Mouse (Mus musculus) heart, embryonic 13.5 days (tissue): Measurements from ENCODE around the gene Igll1. TPM values are rescaled to one million over a fixed set of nuclear protein-coding genes. Genes with fewer than 3 reads are reported as not detected.

Experiments used
- ATAC-seq: fragments of 200-750 bp; cut with Nextera tagmentation; 2 replicates; pipeline ENCODE4 v1.8.0; 2017; ENCODE audit warnings: moderate TSS enrichment; ENCODE audit not compliant: insufficient number of reproducible peaks, low FRiP score, low TSS enrichment; ENCODE audit errors: extremely low read depth
- H3K27ac ChIP-seq: fragments of 300-500 bp; sonication (generic); replicated peaks from 2 replicates; pipeline ENCODE4 v1.5.1; 2015; ENCODE audit warnings: moderate library complexity, mild to moderate bottlenecking, inconsistent platforms
- H3K27me3 ChIP-seq: fragments of 300-500 bp; sonication (generic); replicated peaks from 2 replicates; pipeline ENCODE4 v1.6.1; 2015; ENCODE audit warnings: mild to moderate bottlenecking, inconsistent platforms
- H3K36me3 ChIP-seq: fragments of 300-500 bp; sonication (generic); 2 replicates; pipeline ENCODE4 v1.6.1; 2015; ENCODE audit warnings: mild to moderate bottlenecking, inconsistent platforms
- H3K4me1 ChIP-seq: fragments of 300-500 bp; sonication (generic); 2 replicates; pipeline ENCODE4 v1.6.1; 2015; ENCODE audit warnings: inconsistent platforms
- H3K4me2 ChIP-seq: fragments of 300-500 bp; sonication (generic); 2 replicates; pipeline ENCODE4 v1.6.1; 2015; ENCODE audit warnings: inconsistent platforms, mild to moderate bottlenecking, moderate library complexity
- H3K4me3 ChIP-seq: fragments of 300-500 bp; sonication (generic); 2 replicates; pipeline ENCODE4 v1.5.1; 2015; ENCODE audit warnings: moderate library complexity, mild to moderate bottlenecking, inconsistent platforms
- H3K9ac ChIP-seq: fragments of 300-500 bp; sonication (generic); 2 replicates; pipeline ENCODE4 v1.6.1; 2015; ENCODE audit warnings: inconsistent platforms, mild to moderate bottlenecking, moderate library complexity
- H3K9me3 ChIP-seq: fragments of 300-500 bp; sonication (generic); 2 replicates; pipeline ENCODE4 v1.6.1; 2016; ENCODE audit warnings: inconsistent platforms
- WGBS: fragments of 180-500 bp; shearing (Covaris S2); methylation state at CpG from one replicate; pipeline ENCODE4 v1.1.7; 2015; ENCODE audit warnings: mixed read lengths; 5-methylcytosine and 5-hydroxymethylcytosine counted together
- polyA plus RNA-seq: library from polyadenylated mRNA; unstranded; fragments of >200 nt; fragmentation: Nextera tagmentation; extraction: Ambion mirVana; gene quantifications from 2 replicates; pipeline ENCODE4 v1.2.1, GENCODE M21; 2015

Igll1 gene
- polyA plus RNA-seq, 1 experiment from 2014 or later, result not detected

GRCm38 (mm10) chr16:16849196-16849595, 14.6 kb downstream of the Igll1 start:
- no peak overlapping the region for H3K4me3 ChIP-seq
- H3K27me3 ChIP-seq, result no peaks in the 10 kb centered on the region
- H3K36me3 ChIP-seq, result no peaks in the 10 kb centered on the region
- no peak overlapping the region for H3K9ac ChIP-seq
- H3K4me1 ChIP-seq, result no peaks in the 10 kb centered on the region
- no peak overlapping the region for H3K27ac ChIP-seq
- H3K4me2 ChIP-seq, result no peak overlapping the region
- no peak for ATAC-seq
- peaks cover 5% of the 10 kb centered on the region; the same call in 1 of the 2 replicates for H3K9me3 ChIP-seq

GRCm38 (mm10) chr16:16829671-16830070, 34.1 kb downstream of the Igll1 start:
- Histone ChIP-seq H3K9me3 (no peaks in the 10 kb centered on the region), H3K9ac (no peak overlapping the region), H3K27ac (no peak overlapping the region), H3K4me1 (peaks cover 6% of the 10 kb centered on the region; the same call in 1 of the 2 replicates), H3K27me3 (no peaks in the 10 kb centered on the region), H3K4me2 (peak overlapping the region; percentile 93), H3K4me3 (peak overlapping the region; percentile 57), H3K36me3 (no peaks in the 10 kb centered on the region)
- WGBS, result 82% methylated on average over 3 of the region's 3 CpGs
- ATAC-seq, result no peak

GRCm38 (mm10) chr16:16828757-16829615, 34.8 kb downstream of the Igll1 start, which contains the start of gene Spag6l:
TSS of gene Spag6l (minus strand) at chr16:16829456.
- Histone ChIP-seq H3K4me1 (peaks cover 6% of the 10 kb centered on the region; the same call in 1 of the 2 replicates), H3K36me3 (no peaks in the 10 kb centered on the region), H3K27me3 (no peaks in the 10 kb centered on the region), H3K9ac (peak within 1 kb of the TSS; percentile 47), H3K9me3 (no peaks in the 10 kb centered on the region), H3K27ac (no peak within 1 kb of the TSS), H3K4me3 (peak within 1 kb of the TSS; percentile 57), H3K4me2 (peak within 1 kb of the TSS; percentile 93)
- no peak; the same call in 1 of the 2 replicates for ATAC-seq
- WGBS, result 10% methylated on average over 33 of the region's 33 CpGs

- Histone ChIP-seq H3K4me2 (no peak overlapping the region), H3K27me3 (no peaks in the 10 kb centered on the region), H3K9me3 (no peaks in the 10 kb centered on the region), H3K36me3 (no peaks in the 10 kb centered on the region), H3K9ac (no peak overlapping the region), H3K4me1 (peaks cover 6% of the 10 kb centered on the region; the same call in 1 of the 2 replicates), H3K4me3 (no peak overlapping the region), H3K27ac (no peak overlapping the region)
- no peak for ATAC-seq
- WGBS, result 79% methylated on average over 2 of the region's 2 CpGs
Measured at GRCm38 (mm10) chr16:16826223-16826622, 37.6 kb downstream of the Igll1 start.

- Histone ChIP-seq H3K4me3 (no peak overlapping the region), H3K27me3 (no peaks in the 10 kb centered on the region), H3K9ac (no peak overlapping the region), H3K36me3 (no peaks in the 10 kb centered on the region), H3K4me2 (no peak overlapping the region), H3K4me1 (peaks cover 6% of the 10 kb centered on the region; the same call in 1 of the 2 replicates), H3K27ac (no peak overlapping the region), H3K9me3 (no peaks in the 10 kb centered on the region)
- ATAC-seq, result no peak
- WGBS, result 44% methylated on average over 5 of the region's 5 CpGs
Measured at GRCm38 (mm10) chr16:16825476-16825875, 38.3 kb downstream of the Igll1 start.

Other genes starting within 250 kb of the Igll1 start
- gene Olfr19, start 187.6 kb downstream of the Igll1 start, polyA plus RNA-seq, result not detected in 2 replicates
- 0.09 and 0.10 TPM in 2 replicates for gene Spag6l, start 34.5 kb downstream of the Igll1 start, polyA plus RNA-seq
- 42.2 and 44.7 TPM in 2 replicates for gene Top3b, start 6.8 kb upstream of the Igll1 start, polyA plus RNA-seq
- 1.1 and 1.5 TPM in 2 replicates for gene Vpreb1, start 6.9 kb upstream of the Igll1 start, polyA plus RNA-seq
- gene Ppm1f, start 32.5 kb upstream of the Igll1 start, polyA plus RNA-seq, result 26.9 and 27.2 TPM in 2 replicates
- gene Mapk1, start 119.4 kb upstream of the Igll1 start, polyA plus RNA-seq, result 112 and 125 TPM in 2 replicates
- 13.7 and 16.8 TPM in 2 replicates for gene Ypel1, start 205.7 kb upstream of the Igll1 start, polyA plus RNA-seq
- 99.4 and 109 TPM in 2 replicates for gene Ppil2, start 247.3 kb upstream of the Igll1 start, polyA plus RNA-seq